Mouse (Mus musculus) embryonic facial prominence, embryonic 14.5 days (tissue): ENCODE data around the gene Sh3bp1. TPM values are rescaled to one million over a fixed set of nuclear protein-coding genes. Genes with fewer than 3 reads are reported as not detected.

Experiments used
- ATAC-seq: fragments of 200-750 bp; cut with Nextera tagmentation; 2 replicates; pipeline ENCODE4 v1.8.0; 2017; ENCODE audit warnings: low read depth, moderate number of reproducible peaks, moderate TSS enrichment
- DNase-seq: peaks from one replicate; pipeline ENCODE4 v3.0.0-alpha.2; 2015; ENCODE audit warnings: low spot score
- H3K27ac ChIP-seq: fragments of 300-500 bp; sonication (generic); replicated peaks from 2 replicates; pipeline ENCODE4 v1.5.1; 2014; ENCODE audit warnings: low read depth, mild to moderate bottlenecking, low read length, moderate library complexity
- H3K27me3 ChIP-seq: fragments of 300-500 bp; sonication (generic); replicated peaks from 2 replicates; pipeline ENCODE4 v1.6.1; 2014; ENCODE audit warnings: low read length; ENCODE audit not compliant: control insufficient read depth, insufficient read depth
- H3K36me3 ChIP-seq: fragments of 300-500 bp; sonication (generic); 2 replicates; pipeline ENCODE4 v1.6.1; 2014; ENCODE audit warnings: low read length, mixed read lengths; ENCODE audit not compliant: control insufficient read depth, insufficient read depth
- H3K4me1 ChIP-seq: fragments of 300-500 bp; sonication (generic); 2 replicates; pipeline ENCODE4 v1.6.1; 2014; ENCODE audit warnings: antibody characterized with exemption, low read length; ENCODE audit not compliant: control insufficient read depth, insufficient read depth
- H3K4me2 ChIP-seq: fragments of 300-500 bp; sonication (generic); 2 replicates; pipeline ENCODE4 v1.6.1; 2014; ENCODE audit warnings: low read depth, mild to moderate bottlenecking, low read length, moderate library complexity, mixed read lengths
- H3K4me3 ChIP-seq: fragments of 300-500 bp; sonication (generic); 2 replicates; pipeline ENCODE4 v1.5.1; 2014; ENCODE audit warnings: low read depth, mild to moderate bottlenecking, low read length
- H3K9ac ChIP-seq: fragments of 300-500 bp; sonication (generic); 2 replicates; pipeline ENCODE4 v1.6.1; 2014; ENCODE audit warnings: low read depth, mild to moderate bottlenecking, low read length, moderate library complexity, mixed read lengths
- H3K9me3 ChIP-seq: fragments of 300-500 bp; sonication (generic); 2 replicates; pipeline ENCODE4 v1.6.1; 2016; ENCODE audit warnings: low read length; ENCODE audit not compliant: control insufficient read depth
- WGBS: fragments of 180-500 bp; shearing (Covaris S2); extraction: QIAGEN DNeasy Blood & Tissue Kit; methylation state at CpG from one replicate; pipeline ENCODE4 v1.1.7; 2014; 5-methylcytosine and 5-hydroxymethylcytosine counted together
- polyA plus RNA-seq: library from polyadenylated mRNA; unstranded; fragments of >200 nt; fragmentation: Nextera tagmentation; extraction: Ambion mirVana; gene quantifications from 2 replicates; pipeline ENCODE4 v1.2.1, GENCODE M21; 2014

The Sh3bp1 gene
- polyA plus RNA-seq, result 40.8 and 44.1 TPM in 2 replicates

DNA sequence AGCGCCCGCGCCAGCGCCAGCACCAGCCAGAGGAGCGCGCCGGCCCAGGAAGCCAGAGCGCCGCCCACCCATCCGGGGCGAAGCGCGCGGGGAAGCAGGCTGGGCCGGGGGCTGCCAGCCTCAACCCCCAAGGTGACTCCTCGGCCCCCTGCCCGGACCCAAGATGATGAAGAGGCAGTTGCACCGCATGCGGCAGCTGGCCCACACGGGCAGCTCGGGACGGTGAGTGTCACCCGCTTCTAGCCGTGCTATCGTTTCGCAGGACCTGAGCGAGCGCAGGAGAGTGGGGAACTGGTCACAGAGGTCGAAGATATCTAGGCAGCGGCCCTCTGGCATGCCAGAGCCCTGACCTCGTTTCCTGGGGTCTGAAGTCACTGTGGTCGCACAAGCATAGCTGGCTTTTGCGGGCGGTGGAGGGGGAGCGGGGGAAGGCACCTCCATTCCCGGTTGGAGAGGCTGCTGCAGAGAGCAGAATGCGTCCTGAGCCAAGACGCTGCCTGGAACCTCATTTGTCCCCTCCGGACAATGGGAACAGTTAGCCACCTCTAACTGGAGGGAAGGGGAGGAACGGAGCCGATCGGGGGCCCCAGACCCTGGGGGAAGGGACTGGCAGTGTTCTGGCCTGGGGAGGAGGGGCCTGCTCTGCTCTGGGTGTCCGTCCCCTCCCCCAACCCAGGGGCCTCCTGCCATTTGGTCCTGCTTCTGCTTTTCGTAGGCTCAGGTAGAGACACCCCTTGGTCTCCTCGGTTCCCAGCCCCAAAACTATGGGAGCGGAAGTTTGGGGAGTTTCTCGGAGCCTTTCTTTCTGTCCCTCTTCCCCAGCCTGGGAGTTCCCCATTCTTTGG is at the start of gene Sh3bp1:
Sh3bp1 (plus strand) TSS at position 29 of the 845 bp plus-strand sequence.
- no peaks in the 10 kb centered on the region for H3K9me3 ChIP-seq
- peak within 1 kb of the TSS; percentile 83 for H3K9ac ChIP-seq
- DNase-seq (peak; percentile 89), ATAC-seq (peak; percentile 56)
- peak within 1 kb of the TSS; percentile 81 for H3K4me2 ChIP-seq
- peaks cover 31% of the 10 kb centered on the region for H3K36me3 ChIP-seq
- H3K27me3 ChIP-seq, result no peaks in the 10 kb centered on the region
- peak within 1 kb of the TSS; percentile 77 for H3K27ac ChIP-seq
- peaks cover 30% of the 10 kb centered on the region for H3K4me1 ChIP-seq
- 1% methylated on average over 23 of the region's 47 CpGs for WGBS
- H3K4me3 ChIP-seq, result peak within 1 kb of the TSS; percentile 80

DNA sequence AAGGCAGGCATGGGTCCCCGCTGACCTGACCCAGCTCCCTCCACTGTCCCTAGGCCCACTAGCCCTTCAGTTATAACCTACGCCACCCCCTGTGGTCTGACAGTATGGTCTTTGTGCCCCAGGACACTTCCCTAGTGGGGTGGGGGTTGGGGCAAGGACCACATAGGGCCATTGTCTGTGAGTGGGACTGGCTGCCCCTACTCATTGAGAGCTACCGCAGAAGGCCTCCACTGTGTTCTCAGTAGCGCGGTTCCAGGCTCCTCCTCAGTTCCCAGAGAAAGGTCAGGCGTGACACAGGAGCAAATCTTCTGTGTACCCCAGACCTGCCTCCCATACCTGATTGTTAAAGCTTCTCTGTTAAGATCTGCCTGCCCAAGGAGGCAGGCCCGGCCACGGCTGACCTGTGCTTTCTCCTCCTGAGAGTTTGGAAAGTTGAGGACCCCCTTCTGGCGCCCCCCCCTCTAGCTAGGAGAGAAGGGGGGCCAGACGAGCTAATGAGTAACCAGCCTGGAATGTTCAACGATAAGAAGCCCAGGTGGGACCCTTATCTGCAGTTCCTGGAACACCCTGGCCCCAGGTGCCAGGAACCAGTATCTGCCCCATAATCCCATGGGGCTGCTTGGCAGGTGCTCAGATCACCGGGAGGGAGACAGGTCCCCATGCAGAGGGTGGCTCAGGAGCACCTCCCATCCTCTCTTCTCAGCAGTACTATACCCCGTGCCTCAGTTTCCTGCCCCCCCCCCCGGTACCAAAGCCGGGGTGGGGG is 49.3 kb upstream of the Sh3bp1 start:
- DNase-seq, result no peak
- no peak overlapping the region for H3K4me3 ChIP-seq
- no peak overlapping the region for H3K27ac ChIP-seq
- 55% methylated on average over 14 of the region's 15 CpGs for WGBS
- no peak overlapping the region for H3K9ac ChIP-seq
- no peak for ATAC-seq
- no peaks in the 10 kb centered on the region for H3K9me3 ChIP-seq
- no peak overlapping the region for H3K4me2 ChIP-seq
- H3K36me3 ChIP-seq, result peaks cover 22% of the 10 kb centered on the region
- peaks cover 3% of the 10 kb centered on the region; the same call in 1 of the 2 replicates for H3K4me1 ChIP-seq
- no peaks in the 10 kb centered on the region for H3K27me3 ChIP-seq

GRCm38 (mm10) chr15:78850944-78851343 is 48.6 kb upstream of the Sh3bp1 start:
- Histone ChIP-seq H3K27me3 (no peaks in the 10 kb centered on the region), H3K4me2 (no peak overlapping the region), H3K9ac (no peak overlapping the region), H3K4me1 (no peaks in the 10 kb centered on the region), H3K36me3 (peaks cover 22% of the 10 kb centered on the region), H3K4me3 (no peak overlapping the region), H3K27ac (no peak overlapping the region), H3K9me3 (no peaks in the 10 kb centered on the region)
- ATAC-seq (no peak), DNase-seq (no peak)
- WGBS, result 63% methylated on average over 6 of the region's 6 CpGs

- 13% methylated on average over 13 of the region's 13 CpGs for WGBS
- peaks cover 22% of the 10 kb centered on the region for H3K36me3 ChIP-seq
- no peak overlapping the region for H3K27ac ChIP-seq
- peak; percentile 93 for DNase-seq
- H3K4me1 ChIP-seq, result no peaks in the 10 kb centered on the region
- H3K9me3 ChIP-seq, result no peaks in the 10 kb centered on the region
- ATAC-seq, result peak; percentile 90
- no peaks in the 10 kb centered on the region for H3K27me3 ChIP-seq
- H3K9ac ChIP-seq, result no peak overlapping the region
- H3K4me3 ChIP-seq, result no peak overlapping the region
- no peak overlapping the region for H3K4me2 ChIP-seq
Observed at GRCm38 (mm10) chr15:78851505-78852153, 47.9 kb upstream of the Sh3bp1 start.

GRCm38 (mm10) chr15:78855303-78855965 is 44.1 kb upstream of the Sh3bp1 start, which contains the start of gene Lgals2:
Lgals2 (minus strand) TSS chr15:78855529.
- H3K27me3 ChIP-seq, result no peaks in the 10 kb centered on the region
- ATAC-seq, result no peak
- no peaks in the 10 kb centered on the region for H3K4me1 ChIP-seq
- H3K4me3 ChIP-seq, result no peak within 1 kb of the TSS
- no peak within 1 kb of the TSS for H3K27ac ChIP-seq
- H3K9me3 ChIP-seq, result no peaks in the 10 kb centered on the region
- DNase-seq, result no peak
- H3K4me2 ChIP-seq, result no peak within 1 kb of the TSS
- no peaks in the 10 kb centered on the region for H3K36me3 ChIP-seq
- WGBS, result 72% methylated on average over 8 of the region's 8 CpGs
- no peak within 1 kb of the TSS for H3K9ac ChIP-seq

- 72% methylated on average over 7 of the region's 7 CpGs for WGBS
- H3K9me3 ChIP-seq, result no peaks in the 10 kb centered on the region
- no peak overlapping the region for H3K4me3 ChIP-seq
- no peak for ATAC-seq
- DNase-seq, result no peak
- no peak overlapping the region for H3K9ac ChIP-seq
- H3K27me3 ChIP-seq, result no peaks in the 10 kb centered on the region
- H3K4me2 ChIP-seq, result no peak overlapping the region
- H3K36me3 ChIP-seq, result no peaks in the 10 kb centered on the region
- no peaks in the 10 kb centered on the region for H3K4me1 ChIP-seq
- no peak overlapping the region for H3K27ac ChIP-seq
Observed at GRCm38 (mm10) chr15:78857009-78857408, 42.6 kb upstream of the Sh3bp1 start.

DNA sequence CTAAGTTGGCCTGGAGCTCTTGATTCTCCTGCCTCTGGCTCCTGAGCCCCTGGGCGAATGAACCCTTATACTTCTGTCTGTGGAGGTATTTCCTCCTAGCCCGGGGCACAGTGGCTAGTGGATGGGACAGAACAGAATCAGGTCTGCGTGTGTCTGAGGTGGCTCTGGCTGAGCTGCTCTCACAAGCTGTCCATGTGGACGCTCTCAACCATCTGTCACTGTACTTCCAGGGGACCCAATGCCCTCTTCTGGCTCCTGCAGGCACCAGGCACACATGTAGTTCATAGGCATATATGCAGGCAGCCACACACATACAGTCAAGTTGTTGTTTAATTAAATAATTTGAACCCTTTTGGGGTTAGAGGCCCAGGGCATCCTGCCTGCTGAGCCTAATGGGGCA is 40.3 kb upstream of the Sh3bp1 start:
- no peak overlapping the region for H3K4me3 ChIP-seq
- no peak for ATAC-seq
- no peak overlapping the region for H3K9ac ChIP-seq
- H3K9me3 ChIP-seq, result no peaks in the 10 kb centered on the region
- no peak for DNase-seq
- H3K36me3 ChIP-seq, result no peaks in the 10 kb centered on the region
- no peaks in the 10 kb centered on the region for H3K4me1 ChIP-seq
- H3K4me2 ChIP-seq, result no peak overlapping the region
- H3K27me3 ChIP-seq, result no peaks in the 10 kb centered on the region
- WGBS, result 59% methylated on average over 4 of the region's 4 CpGs
- H3K27ac ChIP-seq, result no peak overlapping the region

GRCm38 (mm10) chr15:78859714-78860113 is 39.9 kb upstream of the Sh3bp1 start:
- Histone ChIP-seq H3K27me3 (no peaks in the 10 kb centered on the region), H3K27ac (no peak overlapping the region), H3K4me3 (no peak overlapping the region), H3K4me2 (no peak overlapping the region), H3K4me1 (no peaks in the 10 kb centered on the region), H3K36me3 (no peaks in the 10 kb centered on the region), H3K9me3 (no peaks in the 10 kb centered on the region), H3K9ac (no peak overlapping the region)
- WGBS, result 66% methylated on average over 6 of the region's 6 CpGs
- DNase-seq (no peak), ATAC-seq (no peak)
